Mouse (Mus musculus): Measurements from ENCODE around the gene Tecta.

Gene Tecta

DNA sequence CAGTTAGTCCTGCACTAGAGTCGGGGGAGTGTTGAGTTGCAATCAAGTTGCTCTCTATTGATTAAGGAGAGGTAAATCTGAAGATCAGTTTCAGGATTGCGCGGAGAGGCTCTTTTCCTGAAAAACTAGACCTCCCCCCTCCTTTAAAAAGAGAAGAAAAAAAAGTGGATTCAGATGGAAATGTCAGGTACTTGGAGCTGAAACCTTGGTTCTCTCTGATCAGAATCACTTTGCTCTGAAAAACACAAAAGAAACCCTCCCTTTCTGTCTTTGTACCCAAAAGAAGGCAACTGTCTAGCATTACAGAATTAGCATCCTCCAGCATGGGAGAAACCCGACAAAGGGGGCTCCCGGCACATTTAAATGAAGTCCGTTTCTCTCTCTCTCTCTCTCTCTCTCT is at the start of gene Tecta:
Tecta (minus strand) TSS at position 101 of the 400 bp plus-strand sequence.
- WGBS, result 73% methylated on average over 6 of the region's 6 CpGs

DNA sequence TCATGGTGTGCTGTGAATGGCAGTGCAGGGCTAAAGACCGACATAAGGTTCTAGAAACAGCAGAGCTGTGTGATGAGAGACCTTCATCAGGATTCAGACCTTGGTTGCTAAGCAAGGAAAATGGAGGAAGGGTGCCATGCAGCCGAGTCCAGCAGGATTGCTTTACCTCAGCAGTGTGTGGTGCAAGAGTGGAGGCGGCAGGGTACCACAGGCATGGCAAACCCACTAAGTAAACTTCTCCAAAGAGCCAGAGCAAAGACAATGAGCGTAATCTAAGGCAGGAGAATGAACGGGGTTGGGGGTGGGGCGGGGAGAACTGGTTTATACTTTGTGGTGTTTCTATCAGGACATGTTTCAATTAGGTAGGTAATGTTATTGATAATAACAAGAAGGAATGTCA is 49.3 kb upstream of the Tecta start:
- 91% methylated on average over 6 of the region's 6 CpGs for WGBS

DNA sequence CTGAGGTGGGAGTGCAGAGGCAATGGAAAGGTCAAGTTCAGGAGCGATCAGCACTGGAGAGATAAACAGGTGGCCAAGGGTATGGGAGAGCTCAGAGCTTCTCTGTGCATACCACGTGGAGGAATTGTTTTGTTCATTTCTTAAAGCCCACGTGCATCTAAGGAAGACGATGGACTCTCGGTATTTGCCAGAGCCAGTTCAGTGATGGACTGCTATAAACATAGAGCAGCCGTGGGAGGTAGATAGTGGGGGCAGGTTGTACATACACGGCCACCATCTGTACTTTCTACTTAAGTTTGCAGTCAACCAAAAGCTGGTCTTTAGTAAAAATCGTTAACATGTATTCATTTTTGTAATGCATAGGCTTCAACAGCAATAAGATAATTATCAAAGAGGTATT is 42.4 kb upstream of the Tecta start:
- WGBS, result 68% methylated on average over 8 of the region's 8 CpGs

DNA sequence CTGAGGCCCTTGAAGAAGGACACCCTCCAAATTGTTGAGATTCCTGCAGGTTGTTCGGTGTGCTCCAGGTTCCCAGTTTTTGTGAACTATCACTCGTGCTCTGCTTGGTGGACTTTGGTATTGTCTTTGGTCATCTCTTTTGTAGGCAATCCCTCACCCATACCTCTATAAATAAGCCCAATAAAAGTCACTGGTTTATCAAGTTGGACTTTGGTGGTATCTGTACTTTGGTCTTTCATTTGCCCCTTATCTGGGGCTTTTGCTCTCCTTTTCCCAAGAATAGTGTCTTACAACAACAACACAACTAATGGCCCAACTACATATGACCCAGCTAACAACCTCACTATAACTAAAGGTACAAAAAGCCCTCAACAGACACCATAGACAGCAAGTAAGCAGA is 41.5 kb upstream of the Tecta start:
- WGBS, result 95% methylated on average over 2 of the region's 2 CpGs

DNA sequence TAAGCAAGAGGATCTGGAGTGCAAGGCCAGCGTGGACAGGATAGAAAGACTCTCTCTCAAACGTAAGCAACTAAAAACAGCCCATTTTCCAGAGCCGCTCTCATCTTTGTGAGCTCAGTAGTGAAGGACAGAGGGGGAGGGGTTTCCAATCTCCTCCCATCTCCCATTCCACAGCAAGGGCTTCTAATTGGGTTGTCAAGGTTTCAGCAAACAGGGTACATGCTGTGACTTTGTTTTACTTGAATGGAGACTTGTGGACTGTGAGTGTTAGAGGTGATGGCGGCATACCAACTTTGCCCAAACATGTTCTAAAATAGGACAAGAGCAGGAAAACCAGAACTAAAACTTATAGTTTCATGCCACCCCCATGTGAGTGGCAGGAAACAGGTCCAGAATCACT is 39.7 kb upstream of the Tecta start:
- 72% methylated on average over 4 of the region's 4 CpGs for WGBS

DNA sequence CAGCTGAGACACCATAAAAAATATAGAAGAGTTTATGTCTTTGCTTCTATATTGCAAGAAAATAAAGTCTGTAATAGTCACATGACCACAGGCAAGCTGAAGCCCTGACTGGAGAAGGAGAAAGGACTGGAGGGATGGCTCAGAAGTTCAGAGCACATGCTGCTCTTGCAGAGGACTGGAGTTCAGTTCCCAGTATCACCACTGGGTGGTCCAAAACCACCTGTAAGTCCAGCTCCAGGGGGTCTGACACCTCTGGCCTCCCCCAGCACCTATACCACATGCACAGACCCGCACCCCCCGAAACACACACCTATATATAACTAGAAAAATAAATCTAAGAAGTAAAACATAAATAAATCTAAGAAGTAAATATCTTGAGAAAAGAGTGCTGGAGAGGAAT is 32.4 kb upstream of the Tecta start:
- WGBS, result 100% methylated on average over 2 of the region's 2 CpGs

DNA sequence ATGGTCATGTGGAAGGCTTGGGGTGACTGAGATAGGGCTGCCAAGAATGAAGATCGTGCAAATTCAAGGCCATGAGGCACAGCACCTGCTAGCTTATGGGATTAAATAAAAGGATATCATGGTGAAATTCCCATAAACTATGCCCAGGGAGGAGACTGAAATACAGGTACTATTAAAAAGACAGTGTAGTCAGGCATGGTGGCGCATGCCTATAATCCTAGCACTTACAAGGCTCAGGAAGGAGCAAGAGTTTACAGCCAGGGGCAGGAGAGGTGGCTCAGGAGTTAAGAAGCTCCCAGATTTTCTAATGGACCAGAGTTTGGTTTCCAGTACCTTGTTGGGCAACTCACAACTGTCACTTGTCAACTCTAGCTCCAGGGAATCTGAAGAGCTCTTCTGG is 31.9 kb upstream of the Tecta start:
- 79% methylated on average over 2 of the region's 2 CpGs for WGBS

DNA sequence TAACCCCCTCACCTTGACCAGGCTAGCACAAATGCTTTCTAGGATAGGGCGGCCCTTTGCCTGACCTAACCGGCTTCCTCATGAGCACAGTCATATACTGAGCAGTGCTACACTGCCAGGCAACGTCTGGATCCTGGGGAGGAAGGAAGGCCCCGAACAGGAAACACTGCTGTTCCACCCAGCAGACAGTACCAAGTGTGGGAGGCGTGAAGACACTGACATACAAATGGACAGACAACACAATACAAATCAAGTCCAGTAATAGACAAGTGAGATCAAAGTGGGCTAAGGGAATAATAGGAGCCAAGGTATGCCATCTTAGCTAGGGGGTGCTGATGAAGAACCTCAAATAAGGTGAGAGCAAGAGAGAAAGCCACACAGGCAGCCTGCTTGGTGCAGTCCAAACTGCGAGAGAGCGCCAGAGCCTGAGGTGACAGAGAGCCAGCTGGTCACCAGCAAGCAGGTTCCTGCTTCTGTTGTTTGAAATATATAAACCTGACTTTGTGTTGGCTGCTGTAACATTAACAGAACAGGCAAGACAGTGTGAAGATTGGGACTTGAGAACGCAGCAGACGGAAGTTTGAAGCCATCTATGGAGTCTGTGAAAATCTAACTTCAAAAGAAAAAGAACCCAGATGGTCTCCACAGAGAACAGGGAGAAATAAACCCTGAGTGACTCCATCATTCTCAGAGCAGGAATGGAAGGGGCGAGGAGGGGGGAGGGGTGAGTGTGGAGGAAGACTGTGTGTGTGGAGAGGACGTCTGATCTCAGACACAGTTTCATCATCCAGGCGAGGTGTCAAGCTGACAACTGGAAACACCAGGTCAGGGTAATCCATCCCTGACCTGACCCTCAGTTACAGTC is 28.6 kb upstream of the Tecta start:
- WGBS, result 47% methylated on average over 12 of the region's 12 CpGs

DNA sequence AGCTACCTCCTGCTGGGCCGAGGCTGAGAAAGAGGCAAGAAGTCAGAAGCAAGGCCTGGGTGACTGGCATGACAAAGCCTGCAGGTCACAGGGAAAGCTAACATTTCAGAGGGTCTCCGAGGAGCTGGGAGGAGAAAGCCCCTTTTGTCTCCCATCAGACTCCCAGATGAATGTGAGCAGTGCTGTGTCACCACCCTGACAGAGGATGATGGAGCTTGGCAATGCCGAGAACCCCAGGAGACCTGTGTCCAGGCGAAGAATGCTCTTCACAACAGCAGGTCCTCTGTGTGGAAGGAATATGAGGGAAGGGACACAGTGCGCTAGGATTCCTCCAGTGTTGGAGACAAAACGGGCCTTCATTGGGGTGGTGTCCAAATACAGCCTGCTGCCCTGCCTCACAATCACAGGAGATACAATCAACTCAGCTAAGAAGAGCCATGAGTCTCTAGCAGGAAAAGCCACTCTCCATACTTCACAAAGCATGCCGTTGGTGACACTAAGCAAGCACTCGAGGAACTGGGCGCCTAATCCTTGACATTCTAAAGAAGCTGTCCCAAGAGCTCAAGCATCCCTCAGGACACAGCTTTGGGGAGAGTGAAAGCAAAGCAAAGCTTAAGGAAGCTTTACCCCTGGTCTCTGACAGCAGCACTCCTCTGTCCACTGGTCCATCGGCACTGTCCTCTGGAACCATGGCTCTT is 27.1 kb upstream of the Tecta start:
- WGBS, result 72% methylated on average over 10 of the region's 10 CpGs

DNA sequence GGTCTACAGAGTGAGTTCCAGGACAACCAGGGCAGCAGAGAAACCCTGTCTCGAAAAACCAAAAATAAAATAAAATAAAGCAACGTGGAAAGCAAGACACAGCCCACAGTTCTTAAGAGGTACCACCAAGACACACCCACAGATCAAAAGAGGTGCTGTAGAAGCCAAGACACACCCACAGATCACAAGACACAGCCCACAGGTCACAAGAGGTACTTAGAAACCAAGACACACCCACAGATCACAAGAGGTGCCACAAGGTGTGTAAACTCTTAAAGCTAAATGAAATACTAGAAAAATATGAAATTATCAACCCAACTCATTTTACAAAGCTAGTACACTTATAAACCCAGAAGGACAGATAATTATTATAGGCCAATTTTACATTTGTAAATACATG is 23.9 kb upstream of the Tecta start:
- 56% methylated on average over 2 of the region's 2 CpGs for WGBS

DNA sequence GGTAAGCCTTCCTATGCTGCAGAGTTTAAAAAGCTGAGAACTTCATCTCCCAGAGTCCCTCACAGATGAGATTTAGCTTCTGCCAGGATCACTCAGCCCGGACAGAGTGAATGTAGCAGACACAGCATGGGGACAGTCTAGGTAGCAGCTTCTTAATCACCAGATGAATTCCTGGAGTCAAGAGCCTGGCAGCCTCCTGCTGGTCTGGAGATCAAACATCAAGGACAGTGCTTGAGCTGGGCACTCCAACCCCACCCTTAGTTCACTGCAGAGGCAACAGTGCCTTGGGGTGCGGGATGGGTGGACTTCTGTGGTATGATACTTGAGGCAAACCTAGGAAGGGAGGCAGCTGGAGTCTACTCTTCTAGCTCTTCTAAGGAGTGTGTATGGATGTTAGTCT is 20.0 kb upstream of the Tecta start:
- 89% methylated on average over 2 of the region's 2 CpGs for WGBS

DNA sequence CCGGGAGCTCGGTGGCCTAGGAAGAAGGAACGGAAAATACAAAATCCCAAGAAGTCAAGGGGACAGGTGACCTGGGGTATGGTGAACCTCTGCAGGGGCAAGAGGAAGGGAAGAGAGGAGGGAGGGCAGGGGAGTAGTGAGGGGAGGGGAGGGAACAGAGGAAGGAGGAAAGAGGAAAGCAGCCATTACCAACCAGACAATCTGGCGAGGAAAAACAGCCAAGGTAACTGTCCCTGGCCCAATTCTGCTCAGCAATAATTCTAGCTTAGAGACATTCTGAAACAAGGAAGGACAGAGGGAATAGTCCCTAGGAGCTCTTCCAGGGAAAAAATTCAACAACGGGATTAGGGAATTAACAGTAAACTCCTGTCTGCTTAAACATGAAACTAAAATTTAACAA is 19.1 kb upstream of the Tecta start:
- 87% methylated on average over 5 of the region's 5 CpGs for WGBS

DNA sequence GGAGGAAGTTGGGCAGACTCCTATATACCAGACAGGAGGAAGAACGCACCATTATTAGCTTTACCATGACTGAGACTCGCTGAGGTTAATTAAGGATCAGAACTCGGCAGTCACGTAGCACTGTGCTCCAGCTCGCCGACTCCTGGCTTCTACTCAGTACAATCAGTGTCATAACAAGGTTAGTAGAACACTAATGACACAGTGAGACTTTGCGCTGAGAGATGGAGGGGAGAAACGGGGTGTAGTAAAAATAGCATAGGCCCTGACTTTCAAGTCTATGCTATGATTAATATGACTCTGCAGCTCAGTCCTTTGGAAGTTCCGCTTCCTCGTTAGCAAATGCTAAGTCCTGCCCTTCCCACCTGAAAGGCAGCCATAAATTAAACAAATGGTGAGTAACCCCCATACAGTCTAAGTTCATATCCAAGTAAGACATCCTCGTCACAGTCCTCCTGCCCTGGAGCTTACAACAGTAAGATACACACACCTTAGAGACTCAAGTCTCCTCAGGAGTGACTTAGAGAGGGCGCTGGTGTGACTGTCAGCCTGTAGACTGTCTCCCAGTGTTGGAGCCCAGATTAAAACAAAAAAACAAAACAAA is 17.7 kb upstream of the Tecta start:
- WGBS, result 81% methylated on average over 12 of the region's 12 CpGs

DNA sequence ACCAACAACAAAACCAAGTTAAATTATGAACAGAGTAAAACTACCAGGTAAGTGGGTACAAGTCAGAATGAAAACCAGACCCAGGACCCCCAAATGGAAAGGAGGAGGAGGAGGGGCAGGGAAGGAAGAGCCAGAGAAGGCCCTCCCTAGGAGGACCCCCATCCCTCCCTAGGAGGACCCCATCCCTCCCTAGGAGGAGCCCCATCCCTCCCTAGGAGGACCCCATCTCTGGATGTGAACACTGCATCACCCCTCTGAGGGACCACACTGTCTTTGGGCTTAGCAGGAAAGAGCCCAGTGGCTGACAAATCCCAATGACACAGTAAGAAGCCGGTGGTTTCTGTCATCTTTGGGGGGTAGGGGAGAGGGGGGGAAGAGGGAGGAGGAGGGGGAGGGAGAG is 15.5 kb upstream of the Tecta start:
- 41% methylated on average over 1 of the region's 1 CpGs for WGBS

DNA sequence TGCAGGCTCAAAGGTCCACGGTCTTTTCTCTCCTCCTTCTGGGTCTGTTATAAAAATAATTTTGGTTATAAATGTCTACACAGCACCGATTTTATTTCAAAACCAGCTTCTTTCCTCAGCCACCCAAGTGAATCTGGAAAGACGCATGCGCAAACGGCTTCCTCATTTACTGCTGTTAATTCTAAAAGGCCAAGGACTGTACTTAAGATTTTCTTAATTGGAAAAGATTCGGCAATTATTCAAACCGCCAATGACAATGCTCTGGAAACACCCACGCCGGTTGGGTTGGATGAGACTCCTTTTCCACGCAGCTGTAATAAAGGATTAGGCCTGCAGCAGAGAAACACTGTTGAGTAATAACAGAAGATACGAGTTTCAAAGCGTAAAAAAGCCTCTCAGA is 13.6 kb upstream of the Tecta start:
- WGBS, result 54% methylated on average over 12 of the region's 12 CpGs

DNA sequence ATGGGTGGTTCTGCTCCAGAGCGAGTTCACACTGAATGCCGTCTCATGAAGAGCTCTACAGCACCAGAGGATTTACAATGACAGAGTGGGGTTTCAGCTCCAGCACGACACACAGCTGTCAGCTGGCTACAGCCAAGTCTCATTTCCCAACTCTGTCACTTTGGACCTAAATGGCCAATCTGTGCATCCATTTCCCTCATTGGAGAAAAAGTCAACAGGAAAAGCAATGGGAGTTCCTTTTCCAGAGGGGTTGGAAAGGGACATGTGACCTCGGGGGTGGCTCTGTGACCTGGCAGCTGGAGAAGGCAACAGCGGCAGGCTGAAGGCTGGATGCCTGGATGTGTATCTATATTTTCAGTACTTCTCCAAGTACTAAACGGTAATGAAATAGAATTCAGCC is 11.6 kb upstream of the Tecta start:
- 78% methylated on average over 6 of the region's 6 CpGs for WGBS

DNA sequence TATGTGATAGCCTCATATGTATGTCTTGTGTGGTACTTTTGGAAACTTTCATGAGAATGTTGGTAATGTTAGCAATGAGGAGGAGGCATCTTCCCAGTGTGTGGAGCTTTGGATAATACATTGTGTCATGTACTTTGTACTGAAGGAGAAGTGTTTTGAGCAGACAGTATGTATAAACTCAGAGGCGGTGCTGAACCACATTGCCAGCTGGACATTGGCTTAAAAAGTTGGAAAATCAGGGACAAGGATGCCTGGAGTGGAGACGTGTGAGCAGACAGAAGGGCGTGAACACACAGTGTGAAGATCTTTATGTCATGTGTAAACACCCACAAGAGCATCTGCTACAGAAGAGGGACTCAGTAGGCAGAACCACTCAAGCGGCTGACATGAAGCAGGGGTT is 6.0 kb upstream of the Tecta start:
- 43% methylated on average over 4 of the region's 4 CpGs for WGBS

DNA sequence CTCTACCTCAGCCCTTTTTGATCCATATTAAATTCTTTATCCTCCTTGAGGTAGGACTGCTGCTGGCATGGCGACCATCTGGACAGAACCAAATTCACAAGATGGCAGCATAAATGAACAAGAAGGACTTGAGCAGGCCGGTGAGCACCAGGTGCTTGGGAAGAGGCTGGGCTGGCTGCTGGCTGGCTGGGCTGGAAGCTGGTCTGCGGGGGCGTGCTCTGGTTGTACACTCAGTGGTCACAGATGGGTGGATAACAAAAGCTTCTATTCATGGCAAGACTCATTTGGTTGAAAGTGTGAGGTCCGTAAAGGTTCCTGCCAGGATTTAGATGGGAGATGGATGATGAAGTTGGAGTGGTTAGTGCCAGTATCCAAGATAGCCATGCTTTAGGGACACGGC is 1.8 kb upstream of the Tecta start:
- 65% methylated on average over 6 of the region's 6 CpGs for WGBS

DNA sequence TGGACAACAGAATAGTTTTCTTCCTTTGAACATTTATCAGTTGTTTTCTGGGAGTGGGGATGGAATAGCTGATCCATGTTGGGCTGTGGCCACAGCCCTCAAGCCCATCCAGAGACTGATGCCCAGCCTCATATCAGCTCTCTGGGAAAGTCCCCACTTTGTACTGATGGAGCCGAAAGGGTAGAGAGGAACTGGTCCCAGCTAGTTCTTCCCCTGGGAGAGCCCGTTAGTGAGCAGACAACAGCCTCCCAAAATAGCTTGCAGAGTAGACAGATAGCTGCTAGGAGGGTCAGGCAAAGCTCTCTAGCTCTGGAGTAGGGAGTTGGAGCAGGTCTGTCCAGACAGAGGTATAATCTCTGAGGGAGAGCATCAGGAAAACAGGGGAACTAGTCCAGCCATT is 3.6 kb downstream of the Tecta start:
- 60% methylated on average over 2 of the region's 2 CpGs for WGBS

DNA sequence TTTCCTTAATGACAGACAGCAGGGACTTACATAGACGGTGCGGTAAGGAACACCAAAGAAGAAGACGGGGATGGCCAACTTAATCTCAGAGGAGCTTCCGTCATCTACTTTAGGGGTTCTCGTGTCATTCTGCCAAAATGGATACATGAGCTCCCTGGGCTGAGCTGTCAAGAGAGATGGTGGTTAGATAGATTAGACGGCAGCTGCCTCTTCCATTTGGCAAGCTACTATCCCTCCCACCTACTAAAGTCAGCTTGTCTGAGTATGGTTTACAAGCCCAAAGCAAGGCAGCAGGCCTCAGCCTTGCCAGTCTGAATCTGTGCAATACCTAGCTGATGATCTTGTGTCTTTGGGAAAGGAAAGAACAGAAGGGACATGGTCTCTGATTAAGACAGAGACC is 4.8 kb downstream of the Tecta start:
- WGBS, result 75% methylated on average over 6 of the region's 6 CpGs

DNA sequence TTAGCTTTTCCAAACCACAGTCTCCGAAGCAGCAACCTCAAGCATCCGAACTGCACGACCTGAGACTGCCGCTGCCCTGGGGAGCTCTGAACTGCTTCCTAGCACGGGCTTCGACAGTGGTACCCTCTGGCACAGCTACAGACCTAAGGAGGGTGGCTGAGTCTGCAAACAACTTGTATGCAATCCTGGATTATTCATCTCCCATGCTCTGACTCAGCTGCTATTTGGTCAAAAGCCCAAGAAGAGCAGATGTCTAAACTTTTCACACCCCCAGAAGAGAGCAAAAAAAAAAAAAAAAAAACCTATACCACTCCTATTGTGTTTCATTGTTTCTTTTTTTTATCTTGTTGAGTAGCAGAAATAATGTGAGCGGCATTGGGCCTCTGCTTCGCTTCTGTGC is 5.4 kb downstream of the Tecta start:
- WGBS, result 59% methylated on average over 8 of the region's 8 CpGs

DNA sequence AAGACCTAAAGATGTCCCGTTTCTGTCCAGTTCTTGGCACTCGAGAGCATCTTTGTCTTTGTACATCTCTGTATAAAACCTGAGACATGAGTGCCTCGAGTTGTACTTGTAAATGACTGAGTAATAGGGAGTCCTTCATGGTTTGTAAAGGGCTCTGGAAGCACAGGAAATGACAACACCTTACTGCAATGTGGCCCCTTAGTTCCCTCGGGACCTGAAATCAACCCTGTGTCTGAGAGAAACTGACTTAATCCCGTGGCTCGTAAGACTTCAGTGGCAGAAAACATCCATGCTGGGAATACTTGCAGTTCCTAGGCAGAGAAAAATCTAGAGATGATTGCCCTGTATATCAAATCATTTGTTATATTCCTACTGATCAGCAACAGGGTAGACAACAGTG is 6.8 kb downstream of the Tecta start:
- 71% methylated on average over 6 of the region's 6 CpGs for WGBS

DNA sequence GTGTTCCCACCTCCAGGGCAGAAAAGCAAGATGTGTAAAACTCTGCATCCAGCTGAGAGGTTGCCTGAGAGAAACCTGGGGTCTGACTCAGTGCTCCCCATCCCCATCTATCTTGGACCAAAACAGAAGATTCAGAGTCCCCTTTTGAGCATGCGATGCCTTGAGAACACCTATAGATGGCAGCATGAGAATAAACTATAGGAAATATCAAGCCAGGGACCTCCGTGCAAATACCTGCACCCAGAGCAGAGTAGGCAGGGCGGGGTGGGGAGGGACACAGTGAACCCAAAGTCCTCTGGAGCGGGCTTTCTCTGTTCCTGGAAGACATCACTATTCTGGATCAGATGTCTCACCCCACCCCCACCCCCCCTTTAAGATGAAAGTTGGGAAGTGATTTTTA is 11.2 kb downstream of the Tecta start:
- WGBS, result 39% methylated on average over 4 of the region's 4 CpGs
